Mouse (Mus musculus) hindbrain, embryonic 14.5 days (tissue): ENCODE measurements around the gene Haspin. TPM values are rescaled to one million over a fixed set of nuclear protein-coding genes. Genes with fewer than 3 reads are reported as not detected.
"Not testable (repeated sequence)": the region's sequence is repeated elsewhere in the genome, so short reads cannot be mapped to it uniquely, and the experiment has no call there.

ENCODE experiments used
- ATAC-seq: fragments of 200-750 bp; cut with Nextera tagmentation; 2 replicates; pipeline ENCODE4 v1.8.0; 2017; ENCODE audit warnings: moderate number of reproducible peaks, mild to moderate bottlenecking, moderate TSS enrichment, moderate library complexity; ENCODE audit not compliant: low FRiP score
- DNase-seq: peaks from one replicate; pipeline ENCODE4 v3.0.0-alpha.2; 2015; ENCODE audit warnings: low spot score
- H3K27ac ChIP-seq: fragments of 300-500 bp; sonication (generic); 2 replicates; pipeline ENCODE4 v1.5.1; 2014; ENCODE audit warnings: mild to moderate bottlenecking, moderate library complexity
- H3K27me3 ChIP-seq: fragments of 300-500 bp; sonication (generic); 2 replicates; pipeline ENCODE4 v1.6.1; 2014; ENCODE audit warnings: mild to moderate bottlenecking, low read length, mixed read lengths; ENCODE audit not compliant: control insufficient read depth, insufficient read depth
- H3K36me3 ChIP-seq: fragments of 300-500 bp; sonication (generic); replicated peaks from 2 replicates; pipeline ENCODE4 v1.6.1; 2014; ENCODE audit not compliant: control insufficient read depth, insufficient read depth
- H3K4me1 ChIP-seq: fragments of 300-500 bp; sonication (generic); replicated peaks from 2 replicates; pipeline ENCODE4 v1.6.1; 2014; ENCODE audit warnings: antibody characterized with exemption, low read length, mixed read lengths; ENCODE audit not compliant: control insufficient read depth, insufficient read depth
- H3K4me2 ChIP-seq: fragments of 300-500 bp; sonication (generic); replicated peaks from 2 replicates; pipeline ENCODE4 v1.6.1; 2014; ENCODE audit warnings: mild to moderate bottlenecking, moderate library complexity
- H3K4me3 ChIP-seq: fragments of 300-500 bp; sonication (generic); replicated peaks from 2 replicates; pipeline ENCODE4 v1.5.1; 2014; ENCODE audit warnings: mild to moderate bottlenecking, low read length
- H3K9ac ChIP-seq: fragments of 300-500 bp; sonication (generic); 2 replicates; pipeline ENCODE4 v1.6.1; 2014
- H3K9me3 ChIP-seq: fragments of 300-500 bp; sonication (generic); 2 replicates; pipeline ENCODE4 v1.6.1; 2016; ENCODE audit warnings: low read length; ENCODE audit not compliant: control insufficient read depth
- WGBS: fragments of 180-500 bp; shearing (Covaris S2); extraction: QIAGEN DNeasy Blood & Tissue Kit; methylation state at CpG from one replicate; pipeline ENCODE4 v1.1.7; 2014; 5-methylcytosine and 5-hydroxymethylcytosine counted together
- polyA plus RNA-seq: library from polyadenylated mRNA; unstranded; fragments of >200 nt; fragmentation: Nextera tagmentation; extraction: Ambion mirVana; gene quantifications from 2 replicates; pipeline ENCODE4 v1.2.1, GENCODE M21; 2014

Haspin gene
- polyA plus RNA-seq, 1 experiment from 2014 or later, result 2.4 TPM

GRCm38 (mm10) chr11:73126495-73126894 is 11.6 kb downstream of the Haspin start:
- no peaks in the 10 kb centered on the region for H3K4me1 ChIP-seq
- H3K27ac ChIP-seq, result no peak overlapping the region
- no peak for ATAC-seq
- H3K4me2 ChIP-seq, result no peak overlapping the region
- no peak overlapping the region for H3K9ac ChIP-seq
- DNase-seq, result no peak
- H3K9me3 ChIP-seq, result no peaks in the 10 kb centered on the region
- H3K27me3 ChIP-seq, result no peaks in the 10 kb centered on the region
- WGBS, result 84% methylated on average over 6 of the region's 6 CpGs
- H3K4me3 ChIP-seq, result no peak overlapping the region
- no peaks in the 10 kb centered on the region for H3K36me3 ChIP-seq

GRCm38 (mm10) chr11:73111414-73111813 is 26.7 kb downstream of the Haspin start:
- H3K36me3 ChIP-seq, result no peaks in the 10 kb centered on the region
- no peak overlapping the region for H3K4me3 ChIP-seq
- H3K27me3 ChIP-seq, result no peaks in the 10 kb centered on the region
- WGBS, result 68% methylated on average over 6 of the region's 6 CpGs
- H3K9ac ChIP-seq, result no peak overlapping the region
- no peak overlapping the region for H3K4me2 ChIP-seq
- no peak overlapping the region for H3K27ac ChIP-seq
- DNase-seq (no peak), ATAC-seq (no peak)
- H3K9me3 ChIP-seq, result no peaks in the 10 kb centered on the region
- no peaks in the 10 kb centered on the region for H3K4me1 ChIP-seq

GRCm38 (mm10) chr11:73109941-73110340 is 28.2 kb downstream of the Haspin start:
- no peak for ATAC-seq
- H3K9ac ChIP-seq, result no peak overlapping the region
- no peaks in the 10 kb centered on the region for H3K9me3 ChIP-seq
- no peaks in the 10 kb centered on the region for H3K4me1 ChIP-seq
- no peak overlapping the region for H3K27ac ChIP-seq
- H3K27me3 ChIP-seq, result no peaks in the 10 kb centered on the region
- no peak for DNase-seq
- no peak overlapping the region for H3K4me3 ChIP-seq
- no peak overlapping the region for H3K4me2 ChIP-seq
- no peaks in the 10 kb centered on the region for H3K36me3 ChIP-seq
- WGBS, result 92% methylated on average over 3 of the region's 3 CpGs

GRCm38 (mm10) chr11:73108898-73109625 is 29.0 kb downstream of the Haspin start:
- H3K27ac ChIP-seq, result no peak overlapping the region
- no peak overlapping the region for H3K4me2 ChIP-seq
- H3K4me3 ChIP-seq, result no peak overlapping the region
- no peaks in the 10 kb centered on the region for H3K9me3 ChIP-seq
- DNase-seq (no peak), ATAC-seq (no peak)
- WGBS, result 82% methylated on average over 14 of the region's 14 CpGs
- no peak overlapping the region for H3K9ac ChIP-seq
- H3K36me3 ChIP-seq, result no peaks in the 10 kb centered on the region
- no peaks in the 10 kb centered on the region for H3K4me1 ChIP-seq
- no peaks in the 10 kb centered on the region for H3K27me3 ChIP-seq

GRCm38 (mm10) chr11:73108195-73108897 is 29.7 kb downstream of the Haspin start:
- Histone ChIP-seq H3K4me2 (no peak overlapping the region), H3K9ac (no peak overlapping the region), H3K27ac (no peak overlapping the region), H3K9me3 (no peaks in the 10 kb centered on the region), H3K27me3 (no peaks in the 10 kb centered on the region), H3K4me3 (no peak overlapping the region), H3K36me3 (no peaks in the 10 kb centered on the region), H3K4me1 (no peaks in the 10 kb centered on the region)
- no peak for DNase-seq
- 79% methylated on average over 5 of the region's 5 CpGs for WGBS
- no peak for ATAC-seq

- not testable (repeated sequence) for H3K4me3 ChIP-seq, H3K27ac ChIP-seq, H3K9ac ChIP-seq, DNase-seq, ATAC-seq, H3K4me1 ChIP-seq, H3K9me3 ChIP-seq, H3K36me3 ChIP-seq, H3K27me3 ChIP-seq, H3K4me2 ChIP-seq
- WGBS, result 39% methylated on average over 3 of the region's 3 CpGs
Measured at GRCm38 (mm10) chr11:73107358-73107757, 30.7 kb downstream of the Haspin start.

- no peak overlapping the region for H3K4me2 ChIP-seq
- ATAC-seq (no peak), DNase-seq (no peak)
- H3K4me1 ChIP-seq, result no peaks in the 10 kb centered on the region
- no peaks in the 10 kb centered on the region for H3K36me3 ChIP-seq
- H3K9ac ChIP-seq, result no peak overlapping the region
- no peaks in the 10 kb centered on the region for H3K27me3 ChIP-seq
- no peak overlapping the region for H3K4me3 ChIP-seq
- 83% methylated on average over 2 of the region's 3 CpGs for WGBS
- H3K9me3 ChIP-seq, result no peaks in the 10 kb centered on the region
- no peak overlapping the region for H3K27ac ChIP-seq
Measured at GRCm38 (mm10) chr11:73105246-73105645, 32.8 kb downstream of the Haspin start.

GRCm38 (mm10) chr11:73101308-73101707 is 36.8 kb downstream of the Haspin start:
- Histone ChIP-seq H3K9me3 (no peaks in the 10 kb centered on the region), H3K27me3 (no peaks in the 10 kb centered on the region), H3K4me2 (no peak overlapping the region), H3K27ac (no peak overlapping the region), H3K36me3 (no peaks in the 10 kb centered on the region), H3K4me3 (no peak overlapping the region), H3K9ac (no peak overlapping the region), H3K4me1 (no peaks in the 10 kb centered on the region)
- DNase-seq (no peak), ATAC-seq (no peak)
- WGBS, result 86% methylated on average over 4 of the region's 4 CpGs

- H3K27ac ChIP-seq, result no peak overlapping the region
- no peaks in the 10 kb centered on the region for H3K4me1 ChIP-seq
- no peaks in the 10 kb centered on the region for H3K27me3 ChIP-seq
- H3K4me2 ChIP-seq, result no peak overlapping the region
- H3K9ac ChIP-seq, result no peak overlapping the region
- H3K4me3 ChIP-seq, result no peak overlapping the region
- H3K36me3 ChIP-seq, result no peaks in the 10 kb centered on the region
- H3K9me3 ChIP-seq, result no peaks in the 10 kb centered on the region
- WGBS, result 67% methylated on average over 14 of the region's 14 CpGs
- DNase-seq (no peak), ATAC-seq (no peak)
Measured at GRCm38 (mm10) chr11:73099976-73100750, 37.9 kb downstream of the Haspin start.
